Mouse (Mus musculus): Measurements from ENCODE around the gene Dync1h1. TPM values are rescaled to one million over a fixed set of nuclear protein-coding genes. Genes with fewer than 3 reads are reported as not detected.

Dync1h1 gene
- polyA plus RNA-seq, 1 experiment from 2014 or later: 8.3 TPM

DNA sequence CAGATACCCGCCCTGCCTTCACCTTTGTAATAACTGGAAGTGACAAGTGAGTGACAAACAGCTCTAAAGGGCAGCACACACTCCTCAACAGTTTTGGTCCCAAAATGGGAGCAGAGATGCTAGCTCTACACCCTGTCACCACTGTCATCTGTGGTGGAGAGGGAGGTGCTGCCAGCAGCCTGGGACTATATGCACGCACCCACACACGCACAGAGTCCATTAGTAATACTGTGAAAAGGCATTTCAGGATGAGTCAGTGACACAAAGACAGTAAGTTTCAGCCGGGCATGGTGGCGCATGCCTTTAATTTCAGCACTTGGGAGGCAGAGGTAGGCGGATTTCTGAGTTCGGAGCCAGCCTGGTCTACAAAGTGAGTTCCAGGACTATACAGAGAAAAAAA lies 43.1 kb upstream of the Dync1h1 start:
- Histone ChIP-seq H3K4me1 (ENCODE audit: insufficient read depth) (no peaks in the 10 kb centered on the region), H3K9me3 (ENCODE audit: low read length) (no peaks in the 10 kb centered on the region), H3K27ac (ENCODE audit: low read depth) (no peak overlapping the region), H3K36me3 (replicated peaks; ENCODE audit: insufficient read depth, low read length) (peaks cover 61% of the 10 kb centered on the region), H3K9ac (replicated peaks) (no peak overlapping the region), H3K4me3 (ENCODE audit: low read depth, low read length) (no peak overlapping the region), H3K4me2 (ENCODE audit: low read depth, low read length) (no peak overlapping the region), H3K27me3 (ENCODE audit: insufficient read depth, low read length) (no peaks in the 10 kb centered on the region)
- ATAC-seq: no peak
- DNase-seq: no peak
- TF ChIP-seq EP300 (IDR thresholded peaks at IDR 0.05; ENCODE audit: low read depth): no peak
- TF ChIP-seq CTCF (IDR thresholded peaks at IDR 0.05; ENCODE audit: low read depth): no peak
- WGBS (ENCODE audit: insufficient replicate concordance): 89% methylated on average over 7 of the region's 7 CpGs

DNA sequence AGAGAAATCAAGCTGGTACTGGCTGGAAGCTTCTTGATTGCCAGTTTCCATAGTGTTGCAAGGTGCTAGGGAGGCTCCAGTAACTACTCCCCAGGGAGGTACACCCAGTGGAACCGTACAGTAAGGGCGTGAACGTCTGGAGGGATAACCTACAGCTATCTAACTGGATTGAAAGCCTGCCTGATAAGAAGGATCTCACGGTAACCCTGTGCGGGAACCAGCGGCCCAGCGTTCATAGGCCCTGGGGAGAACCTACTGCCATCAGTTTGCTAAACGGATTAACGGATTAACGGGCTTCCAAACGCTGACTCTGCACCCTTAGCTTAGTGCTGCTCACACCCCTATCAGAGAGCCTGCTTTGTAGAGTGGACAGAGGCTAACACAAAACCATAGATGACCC lies 37.9 kb upstream of the Dync1h1 start:
- peaks cover 43% of the 10 kb centered on the region for H3K36me3 ChIP-seq (replicated peaks; ENCODE audit: insufficient read depth, low read length)
- TF ChIP-seq EP300 (IDR thresholded peaks at IDR 0.05; ENCODE audit: low read depth) (no peak), CTCF (IDR thresholded peaks at IDR 0.05; ENCODE audit: low read depth) (no peak)
- no peaks in the 10 kb centered on the region for H3K9me3 ChIP-seq (ENCODE audit: low read length)
- H3K4me3 ChIP-seq (ENCODE audit: low read depth, low read length): no peak overlapping the region
- no peak overlapping the region for H3K27ac ChIP-seq (ENCODE audit: low read depth)
- no peak overlapping the region for H3K4me2 ChIP-seq (ENCODE audit: low read depth, low read length)
- peak; percentile 28; the same call in 1 of the 2 replicates for ATAC-seq
- no peaks in the 10 kb centered on the region for H3K4me1 ChIP-seq (ENCODE audit: insufficient read depth)
- H3K9ac ChIP-seq (replicated peaks): no peak overlapping the region
- H3K27me3 ChIP-seq (ENCODE audit: insufficient read depth, low read length): no peaks in the 10 kb centered on the region
- 75% methylated on average over 11 of the region's 11 CpGs for WGBS (ENCODE audit: insufficient replicate concordance)
- no peak for DNase-seq

DNA sequence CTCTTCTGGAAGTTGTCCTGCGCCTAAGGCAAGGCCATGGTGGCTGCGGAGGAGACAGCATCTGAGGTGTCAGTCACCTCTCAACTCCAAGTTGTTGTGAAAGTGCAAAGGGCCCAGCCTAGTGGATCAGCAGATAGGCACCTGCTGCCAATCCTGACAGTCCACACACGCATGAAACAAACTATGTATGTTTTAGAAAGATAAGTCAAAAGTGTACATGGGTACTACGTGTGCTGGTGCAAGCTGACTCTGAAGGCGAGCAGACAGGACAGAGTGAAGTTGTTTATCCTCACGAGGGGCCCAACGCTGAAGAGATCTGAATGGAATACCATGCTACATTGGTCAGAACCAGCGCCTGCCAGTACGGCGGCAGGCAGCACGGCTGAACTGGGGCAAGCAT lies 36.4 kb upstream of the Dync1h1 start:
- no peaks in the 10 kb centered on the region for H3K4me1 ChIP-seq (ENCODE audit: insufficient read depth)
- H3K36me3 ChIP-seq (replicated peaks; ENCODE audit: insufficient read depth, low read length): peaks cover 55% of the 10 kb centered on the region
- TF ChIP-seq CTCF (IDR thresholded peaks at IDR 0.05; ENCODE audit: low read depth) (no peak), EP300 (IDR thresholded peaks at IDR 0.05; ENCODE audit: low read depth) (peak; percentile 69)
- no peaks in the 10 kb centered on the region for H3K27me3 ChIP-seq (ENCODE audit: insufficient read depth, low read length)
- DNase-seq: no peak
- ATAC-seq: peak; percentile 81
- no peak overlapping the region for H3K9ac ChIP-seq (replicated peaks)
- no peak overlapping the region for H3K27ac ChIP-seq (ENCODE audit: low read depth)
- 80% methylated on average over 11 of the region's 11 CpGs for WGBS (ENCODE audit: insufficient replicate concordance)
- H3K4me3 ChIP-seq (ENCODE audit: low read depth, low read length): no peak overlapping the region
- no peak overlapping the region for H3K4me2 ChIP-seq (ENCODE audit: low read depth, low read length)
- no peaks in the 10 kb centered on the region for H3K9me3 ChIP-seq (ENCODE audit: low read length)

DNA sequence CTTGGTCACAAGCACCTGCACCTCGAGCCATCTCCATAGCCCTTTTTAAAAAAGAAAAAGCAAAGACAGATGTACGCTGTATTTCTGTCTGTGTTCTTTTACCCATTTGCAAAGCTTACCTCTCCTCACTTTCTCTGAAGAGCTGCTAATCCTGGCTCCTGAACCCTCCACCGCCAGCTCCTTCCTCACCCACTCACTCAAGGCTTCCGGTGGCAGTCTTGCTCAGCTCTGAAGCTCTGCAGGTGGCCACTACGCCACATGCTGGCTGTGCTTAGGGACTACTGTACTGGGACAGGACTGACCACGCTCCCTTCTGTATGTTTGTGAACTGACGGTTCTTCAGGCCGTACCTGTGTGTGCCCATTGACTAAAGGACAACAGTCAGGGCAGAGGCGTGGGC lies 34.9 kb upstream of the Dync1h1 start:
- Histone ChIP-seq H3K4me2 (ENCODE audit: low read depth, low read length) (no peak overlapping the region), H3K27ac (ENCODE audit: low read depth) (no peak overlapping the region), H3K4me3 (ENCODE audit: low read depth, low read length) (no peak overlapping the region), H3K4me1 (ENCODE audit: insufficient read depth) (no peaks in the 10 kb centered on the region), H3K27me3 (ENCODE audit: insufficient read depth, low read length) (no peaks in the 10 kb centered on the region), H3K9me3 (ENCODE audit: low read length) (no peaks in the 10 kb centered on the region), H3K9ac (replicated peaks) (no peak overlapping the region), H3K36me3 (replicated peaks; ENCODE audit: insufficient read depth, low read length) (peaks cover 68% of the 10 kb centered on the region)
- TF ChIP-seq EP300 (IDR thresholded peaks at IDR 0.05; ENCODE audit: low read depth) (no peak), CTCF (IDR thresholded peaks at IDR 0.05; ENCODE audit: low read depth) (no peak)
- 90% methylated on average over 9 of the region's 9 CpGs for WGBS (ENCODE audit: insufficient replicate concordance)
- DNase-seq: no peak
- no peak for ATAC-seq

DNA sequence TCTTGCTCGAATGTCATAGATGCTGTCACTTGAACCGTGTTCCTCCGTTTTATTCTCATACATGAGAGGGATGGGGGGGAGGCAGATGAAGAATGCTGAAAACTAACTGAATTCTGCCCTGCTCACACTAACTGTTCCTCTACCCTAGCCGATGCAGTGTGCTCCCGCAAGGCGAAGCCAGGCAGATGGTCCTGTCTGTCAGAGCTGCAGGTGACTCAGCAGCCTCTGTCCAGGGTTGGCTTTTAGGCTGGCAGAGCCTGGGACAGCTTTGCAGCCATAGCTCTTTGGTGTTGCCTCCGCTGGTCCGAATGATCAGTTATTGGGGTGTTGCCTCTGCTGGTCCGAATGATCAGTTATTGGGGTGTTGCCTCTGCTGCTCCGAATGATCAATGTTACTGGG lies 30.2 kb upstream of the Dync1h1 start:
- no peak overlapping the region for H3K27ac ChIP-seq (ENCODE audit: low read depth)
- H3K36me3 ChIP-seq (replicated peaks; ENCODE audit: insufficient read depth, low read length): peaks cover 63% of the 10 kb centered on the region
- no peak overlapping the region for H3K4me2 ChIP-seq (ENCODE audit: low read depth, low read length)
- H3K9me3 ChIP-seq (ENCODE audit: low read length): no peaks in the 10 kb centered on the region
- H3K4me1 ChIP-seq (ENCODE audit: insufficient read depth): no peaks in the 10 kb centered on the region
- ATAC-seq (no peak), DNase-seq (no peak)
- H3K9ac ChIP-seq (replicated peaks): no peak overlapping the region
- WGBS (ENCODE audit: insufficient replicate concordance): 91% methylated on average over 10 of the region's 10 CpGs
- H3K4me3 ChIP-seq (ENCODE audit: low read depth, low read length): no peak overlapping the region
- no peak for TF ChIP-seq EP300 (IDR thresholded peaks at IDR 0.05; ENCODE audit: low read depth)
- TF ChIP-seq CTCF (IDR thresholded peaks at IDR 0.05; ENCODE audit: low read depth): no peak
- H3K27me3 ChIP-seq (ENCODE audit: insufficient read depth, low read length): no peaks in the 10 kb centered on the region

DNA sequence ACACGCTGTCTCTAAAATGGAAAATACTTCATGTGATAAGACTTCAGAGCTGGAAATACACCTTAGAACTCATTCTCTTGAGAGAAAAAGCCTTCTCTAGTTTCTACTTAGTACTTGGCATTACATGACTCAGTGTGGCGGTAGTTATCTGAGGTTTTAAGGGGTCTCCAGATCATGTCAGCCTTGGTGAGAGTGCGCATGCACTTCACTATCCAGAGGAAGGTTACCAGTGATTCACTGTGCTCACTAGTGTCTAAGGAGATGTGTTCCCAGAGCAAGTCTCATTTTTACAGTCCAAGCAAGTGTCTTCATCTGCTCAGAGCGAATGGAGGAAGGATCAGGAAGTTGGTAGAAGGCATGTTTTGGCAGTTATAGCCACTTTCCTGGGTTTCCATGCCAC lies 28.9 kb upstream of the Dync1h1 start:
- Histone ChIP-seq H3K4me2 (ENCODE audit: low read depth, low read length) (no peak overlapping the region), H3K4me1 (ENCODE audit: insufficient read depth) (no peaks in the 10 kb centered on the region), H3K9me3 (ENCODE audit: low read length) (no peaks in the 10 kb centered on the region), H3K36me3 (replicated peaks; ENCODE audit: insufficient read depth, low read length) (peaks cover 55% of the 10 kb centered on the region), H3K9ac (replicated peaks) (no peak overlapping the region), H3K27me3 (ENCODE audit: insufficient read depth, low read length) (no peaks in the 10 kb centered on the region), H3K4me3 (ENCODE audit: low read depth, low read length) (no peak overlapping the region), H3K27ac (ENCODE audit: low read depth) (no peak overlapping the region)
- TF ChIP-seq EP300 (IDR thresholded peaks at IDR 0.05; ENCODE audit: low read depth) (no peak), CTCF (IDR thresholded peaks at IDR 0.05; ENCODE audit: low read depth) (no peak)
- ATAC-seq (no peak), DNase-seq (no peak)
- 89% methylated on average over 4 of the region's 4 CpGs for WGBS (ENCODE audit: insufficient replicate concordance)

DNA sequence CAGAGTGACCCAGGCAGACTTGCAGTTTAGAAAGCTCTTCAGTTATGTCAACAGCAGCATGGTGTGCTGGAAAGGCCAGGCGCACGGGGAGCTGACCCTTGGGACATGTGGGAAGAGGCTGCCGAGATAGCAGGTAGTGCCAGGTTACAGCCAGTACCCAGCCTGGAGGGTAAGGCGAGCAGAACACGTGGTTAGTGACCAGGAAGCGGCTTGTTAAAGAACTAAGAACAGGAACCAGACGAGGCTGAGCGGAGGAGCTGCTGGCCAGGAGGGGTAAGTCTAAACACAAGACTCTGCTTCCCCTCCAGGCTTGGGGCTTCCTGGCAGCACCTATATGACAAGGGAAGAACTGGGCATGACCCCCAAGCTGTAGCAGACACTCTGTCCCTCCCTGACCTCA lies 27.6 kb upstream of the Dync1h1 start:
- H3K27me3 ChIP-seq (ENCODE audit: insufficient read depth, low read length): no peaks in the 10 kb centered on the region
- TF ChIP-seq EP300 (IDR thresholded peaks at IDR 0.05; ENCODE audit: low read depth) (no peak), CTCF (IDR thresholded peaks at IDR 0.05; ENCODE audit: low read depth) (no peak)
- ATAC-seq (no peak), DNase-seq (no peak)
- H3K27ac ChIP-seq (ENCODE audit: low read depth): no peak overlapping the region
- H3K9me3 ChIP-seq (ENCODE audit: low read length): no peaks in the 10 kb centered on the region
- H3K4me1 ChIP-seq (ENCODE audit: insufficient read depth): no peaks in the 10 kb centered on the region
- no peak overlapping the region for H3K4me3 ChIP-seq (ENCODE audit: low read depth, low read length)
- no peak overlapping the region for H3K4me2 ChIP-seq (ENCODE audit: low read depth, low read length)
- WGBS (ENCODE audit: insufficient replicate concordance): 65% methylated on average over 8 of the region's 8 CpGs
- H3K9ac ChIP-seq (replicated peaks): no peak overlapping the region
- peaks cover 45% of the 10 kb centered on the region for H3K36me3 ChIP-seq (replicated peaks; ENCODE audit: insufficient read depth, low read length)

Data from liver, postnatal 0 days (tissue).